Mouse (Mus musculus): ENCODE measurements around the gene Pknox2. TPM values are rescaled to one million over a fixed set of nuclear protein-coding genes. Genes with fewer than 3 reads are reported as not detected.

Gene Pknox2
- total and polyA plus RNA-seq, 2 experiments from 2014 or later, result 2.0 to 7.3 TPM

- Histone ChIP-seq H3K27ac (ENCODE audit: low read depth) (no peak overlapping the region), H3K36me3 (replicated peaks; ENCODE audit: control insufficient read depth, insufficient read depth, low read length) (no peaks in the 10 kb centered on the region), H3K9me3 (replicated peaks; ENCODE audit: control insufficient read depth, low read length) (no peaks in the 10 kb centered on the region), H3K4me3 (ENCODE audit: low read depth, low read length) (no peak overlapping the region), H3K27me3 (ENCODE audit: control insufficient read depth, insufficient read depth, low read length) (no peaks in the 10 kb centered on the region), H3K4me2 (ENCODE audit: low read depth, low read length) (peak overlapping the region; percentile 33), H3K4me1 (ENCODE audit: control insufficient read depth, insufficient read depth) (no peaks in the 10 kb centered on the region), H3K9ac (replicated peaks; ENCODE audit: low read depth, low read length) (no peak overlapping the region)
- DNase-seq (ENCODE audit: low spot score), result peak; percentile 52
- peak; percentile 69; the same call in 1 of the 2 replicates for ATAC-seq (ENCODE audit: insufficient read depth, low read depth)
- 5% methylated on average over 6 of the region's 6 CpGs for WGBS
- TF ChIP-seq EP300 (IDR thresholded peaks at IDR 0.05; ENCODE audit: low read depth) (no peak), CTCF (IDR thresholded peaks at IDR 0.05; ENCODE audit: low read depth) (peak; percentile 93)
These were observed 230.8 kb downstream of the Pknox2 start for GRCm38 (mm10) chr9:36916362-36916761.

- no peak overlapping the region for H3K4me2 ChIP-seq (ENCODE audit: low read depth, low read length)
- 0 out of 2 replicates have a peak, but pooled peaks cover 3% of the 10 kb centered on the region for H3K36me3 ChIP-seq (replicated peaks; ENCODE audit: control insufficient read depth, insufficient read depth, low read length)
- ATAC-seq (ENCODE audit: insufficient read depth, low read depth) (peak; percentile 51), DNase-seq (ENCODE audit: low spot score) (no peak)
- H3K9me3 ChIP-seq (replicated peaks; ENCODE audit: control insufficient read depth, low read length), result no peaks in the 10 kb centered on the region
- no peak for TF ChIP-seq CTCF (IDR thresholded peaks at IDR 0.05; ENCODE audit: low read depth)
- no peak for TF ChIP-seq EP300 (IDR thresholded peaks at IDR 0.05; ENCODE audit: low read depth)
- H3K9ac ChIP-seq (replicated peaks; ENCODE audit: low read depth, low read length), result no peak overlapping the region
- 37% methylated on average over 4 of the region's 4 CpGs for WGBS
- 0 out of 2 replicates have a peak, but pooled peaks cover 12% of the 10 kb centered on the region for H3K4me1 ChIP-seq (ENCODE audit: control insufficient read depth, insufficient read depth)
- no peak overlapping the region for H3K27ac ChIP-seq (ENCODE audit: low read depth)
- no peaks in the 10 kb centered on the region for H3K27me3 ChIP-seq (ENCODE audit: control insufficient read depth, insufficient read depth, low read length)
- no peak overlapping the region for H3K4me3 ChIP-seq (ENCODE audit: low read depth, low read length)
These were observed 241.8 kb downstream of the Pknox2 start for GRCm38 (mm10) chr9:36905452-36905851.

GRCm38 (mm10) chr9:36900464-36900863 is 246.7 kb downstream of the Pknox2 start:
- H3K27ac ChIP-seq (ENCODE audit: low read depth), result no peak overlapping the region
- H3K27me3 ChIP-seq (ENCODE audit: control insufficient read depth, insufficient read depth, low read length), result no peaks in the 10 kb centered on the region
- H3K9me3 ChIP-seq (replicated peaks; ENCODE audit: control insufficient read depth, low read length), result no peaks in the 10 kb centered on the region
- WGBS, result 74% methylated on average over 4 of the region's 4 CpGs
- no peak overlapping the region for H3K4me2 ChIP-seq (ENCODE audit: low read depth, low read length)
- DNase-seq (ENCODE audit: low spot score) (no peak), ATAC-seq (ENCODE audit: insufficient read depth, low read depth) (no peak)
- 0 out of 2 replicates have a peak, but pooled peaks cover 3% of the 10 kb centered on the region for H3K36me3 ChIP-seq (replicated peaks; ENCODE audit: control insufficient read depth, insufficient read depth, low read length)
- H3K4me3 ChIP-seq (ENCODE audit: low read depth, low read length), result no peak overlapping the region
- peaks cover 17% of the 10 kb centered on the region; the same call in 1 of the 2 replicates for H3K4me1 ChIP-seq (ENCODE audit: control insufficient read depth, insufficient read depth)
- no peak overlapping the region for H3K9ac ChIP-seq (replicated peaks; ENCODE audit: low read depth, low read length)
- TF ChIP-seq CTCF (IDR thresholded peaks at IDR 0.05; ENCODE audit: low read depth) (no peak), EP300 (IDR thresholded peaks at IDR 0.05; ENCODE audit: low read depth) (no peak)

GRCm38 (mm10) chr9:36898560-36898959 is 248.6 kb downstream of the Pknox2 start:
- Histone ChIP-seq H3K27me3 (ENCODE audit: control insufficient read depth, insufficient read depth, low read length) (no peaks in the 10 kb centered on the region), H3K27ac (ENCODE audit: low read depth) (peak overlapping the region; percentile 76), H3K9ac (replicated peaks; ENCODE audit: low read depth, low read length) (no peak overlapping the region), H3K9me3 (replicated peaks; ENCODE audit: control insufficient read depth, low read length) (no peaks in the 10 kb centered on the region), H3K36me3 (replicated peaks; ENCODE audit: control insufficient read depth, insufficient read depth, low read length) (0 out of 2 replicates have a peak, but pooled peaks cover 3% of the 10 kb centered on the region), H3K4me1 (ENCODE audit: control insufficient read depth, insufficient read depth) (peaks cover 16% of the 10 kb centered on the region), H3K4me3 (ENCODE audit: low read depth, low read length) (no peak overlapping the region), H3K4me2 (ENCODE audit: low read depth, low read length) (no peak overlapping the region)
- DNase-seq (ENCODE audit: low spot score), result peak; percentile 76
- ATAC-seq (ENCODE audit: insufficient read depth, low read depth), result peak; percentile 85
- TF ChIP-seq EP300 (IDR thresholded peaks at IDR 0.05; ENCODE audit: low read depth) (no peak), CTCF (IDR thresholded peaks at IDR 0.05; ENCODE audit: low read depth) (no peak)
- 42% methylated on average over 3 of the region's 3 CpGs for WGBS

- no peaks in the 10 kb centered on the region for H3K9me3 ChIP-seq (replicated peaks; ENCODE audit: control insufficient read depth, low read length)
- WGBS, result 80% methylated on average over 8 of the region's 8 CpGs
- no peaks in the 10 kb centered on the region for H3K36me3 ChIP-seq (replicated peaks; ENCODE audit: control insufficient read depth, insufficient read depth, low read length)
- no peak overlapping the region for H3K4me2 ChIP-seq (ENCODE audit: low read depth, low read length)
- peak; percentile 69 for DNase-seq (ENCODE audit: low spot score)
- TF ChIP-seq EP300 (IDR thresholded peaks at IDR 0.05; ENCODE audit: low read depth) (no peak), CTCF (IDR thresholded peaks at IDR 0.05; ENCODE audit: low read depth) (peak; percentile 75)
- peak; percentile 54; the same call in 1 of the 2 replicates for ATAC-seq (ENCODE audit: insufficient read depth, low read depth)
- no peak overlapping the region for H3K9ac ChIP-seq (replicated peaks; ENCODE audit: low read depth, low read length)
- no peaks in the 10 kb centered on the region for H3K27me3 ChIP-seq (ENCODE audit: control insufficient read depth, insufficient read depth, low read length)
- H3K4me1 ChIP-seq (ENCODE audit: control insufficient read depth, insufficient read depth), result peaks cover 19% of the 10 kb centered on the region
- H3K4me3 ChIP-seq (ENCODE audit: low read depth, low read length), result no peak overlapping the region
- H3K27ac ChIP-seq (ENCODE audit: low read depth), result no peak overlapping the region
These were observed 252.1 kb downstream of the Pknox2 start for GRCm38 (mm10) chr9:36895009-36895693.
